In the genomic region with DNA sequence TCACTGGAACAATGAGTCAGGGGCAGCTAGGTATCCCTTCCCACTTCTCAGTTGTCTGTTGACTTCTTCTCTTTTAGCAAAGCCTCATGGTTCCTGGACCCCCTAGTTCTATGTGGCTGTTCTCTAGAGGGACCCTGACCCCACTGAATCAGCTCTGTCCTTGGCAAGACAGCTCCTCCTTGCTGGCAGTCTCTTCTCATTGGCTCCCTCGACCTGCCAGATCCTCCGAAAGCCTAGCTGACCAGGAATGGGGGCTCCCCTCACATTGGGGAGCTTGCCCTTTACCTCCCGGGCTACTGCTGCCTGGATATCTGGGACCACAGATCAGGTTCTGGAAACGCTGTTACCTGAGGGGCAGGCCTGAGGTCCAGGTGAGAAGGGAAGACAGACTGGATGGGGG, we compare ENCODE assay signal across 11 mouse cellular contexts. TPM values are rescaled to one million over a fixed set of nuclear protein-coding genes. Genes with fewer than 3 reads are reported as not detected.
A peak's percentile ranks its signal among the peaks of the same experiment; 100 is the strongest.
DNase-seq lines count a peak whose midpoint lies in the region; ATAC-seq and TF ChIP-seq lines count a peak whose summit lies in the region.
"Had no signal": no experiment of that assay in that cellular context is flagged by ENCODE, and none has a peak within 500 bp of the region (broad histone marks: within the 10 kb centered on the region; RNA-seq: fewer than 3 reads in every experiment).

No protein-coding gene starts in this region.

- no peak overlapping the region for H3K4me3 ChIP-seq in kidney, adult 2 months (ENCODE audit: insufficient read depth, low read depth, low read length)
- no peak overlapping the region for H3K4me3 ChIP-seq in MEL (ENCODE audit: control insufficient read depth in 1 of 2, insufficient read depth in 1 of 2, low read depth in 2 of 2, low read length in 2 of 2)
- H3K4me3 ChIP-seq in limb, embryonic 13.5 days, result no peak overlapping the region

- TF ChIP-seq POLR2A in kidney, adult 2 months (IDR thresholded peaks at IDR 0.05; ENCODE audit: low read depth, low read length), result no peak
- TF ChIP-seq POLR2A in MEL (IDR thresholded peaks at IDR 0.05; ENCODE audit: control insufficient read depth in 1 of 2, insufficient read depth in 1 of 2, low read depth in 1 of 2, low read length in 2 of 2, poor library complexity in 1 of 2), result no peak

- H3K4me1 ChIP-seq in kidney, adult 2 months (ENCODE audit: control insufficient read depth, insufficient read depth, low read length), result peaks cover 14% of the 10 kb centered on the region; the same call in 1 of the 2 replicates
- peaks cover 8 to 34% of the 10 kb centered on the region in 2 experiments for H3K4me1 ChIP-seq in MEL (ENCODE audit: control insufficient read depth in 1 of 2, insufficient read depth in 2 of 2, low read length in 2 of 2)
- peaks cover 35% of the 10 kb centered on the region for H3K4me1 ChIP-seq in limb, embryonic 13.5 days

- peak; percentile 44 for DNase-seq in cerebellum, adult 9-11 months
- DNase-seq in cerebellum, adult 11-12 months, result no peak
- no peak for DNase-seq in kidney, adult 2 months
- no peak for DNase-seq in kidney, adult 8-10 months
- DNase-seq in MEL (ENCODE audit: low read depth, low spot score), result no peak
- DNase-seq in adipocyte (ENCODE audit: low spot score), result no peak
- DNase-seq in urinary bladder, adult 18-20 months (ENCODE audit: low spot score in 2 of 2), result no peak
- DNase-seq: cerebellum, adult 11 months; kidney, postnatal 10 days; left cerebral cortex, postnatal 4 days had no signal

- no peak for ATAC-seq in limb, embryonic 13.5 days (ENCODE audit: low FRiP score, low read depth)

- no peaks in the 10 kb centered on the region for H3K27me3 ChIP-seq in kidney, adult 2 months (replicated peaks; ENCODE audit: control insufficient read depth, insufficient read depth, low read length)
- H3K27me3 ChIP-seq in MEL (ENCODE audit: control insufficient read depth in 1 of 2, insufficient read depth in 2 of 2, low read length in 2 of 2), result no peaks in the 10 kb centered on the region
- H3K27me3 ChIP-seq in limb, embryonic 13.5 days, result no peaks in the 10 kb centered on the region

- TF ChIP-seq CTCF in kidney, adult 2 months (conservative IDR thresholded peaks at IDR 0.05; ENCODE audit: insufficient read depth, insufficient read length, low read depth, low read length), result no peak
- no peak for TF ChIP-seq CTCF in MEL (IDR thresholded peaks at IDR 0.05 in 2 of 3, conservative IDR thresholded peaks at IDR 0.05 in 1 of 3; ENCODE audit: control insufficient read depth in 1 of 3, insufficient read depth in 1 of 3, low read depth in 2 of 3, low read length in 3 of 3, poor library complexity in 1 of 3, severe bottlenecking in 1 of 3)

- peaks cover 1% of the 10 kb centered on the region for H3K36me3 ChIP-seq in kidney, adult 2 months (ENCODE audit: control insufficient read depth, insufficient read depth, low read length)
- peaks cover 8 to 30% of the 10 kb centered on the region in 2 experiments for H3K36me3 ChIP-seq in MEL (ENCODE audit: control insufficient read depth in 1 of 2, insufficient read depth in 2 of 2, low read length in 2 of 2)
- peaks cover 47% of the 10 kb centered on the region for H3K36me3 ChIP-seq in limb, embryonic 13.5 days

- no peak for TF ChIP-seq RAD21 in MEL (IDR thresholded peaks at IDR 0.05; ENCODE audit: low read depth, low read length)

- H3K4me2 ChIP-seq in limb, embryonic 13.5 days (replicated peaks), result 0 out of 2 replicates have a peak overlapping the region, but pooled peaks have one; percentile 98

- 0 out of 2 replicates have a peak overlapping the region, but pooled peaks have one; percentile 96 for H3K27ac ChIP-seq in kidney, adult 2 months (ENCODE audit: insufficient read depth, low read depth, low read length)
- H3K27ac ChIP-seq in MEL (ENCODE audit: control insufficient read depth, low read depth, low read length), result no peak overlapping the region
- H3K27ac ChIP-seq in limb, embryonic 13.5 days, result no peak overlapping the region

- H3K9me3 ChIP-seq in MEL (replicated peaks; ENCODE audit: insufficient read depth, low read length), result no peaks in the 10 kb centered on the region
- no peaks in the 10 kb centered on the region for H3K9me3 ChIP-seq in limb, embryonic 13.5 days

- no peak for TF ChIP-seq EP300 in MEL (IDR thresholded peaks at IDR 0.05; ENCODE audit: low read depth in 1 of 2, low read length in 2 of 2)

- H3K9ac ChIP-seq in MEL (ENCODE audit: control insufficient read depth, low read depth, low read length, poor library complexity, severe bottlenecking), result peak overlapping the region; percentile 86
- H3K9ac ChIP-seq in limb, embryonic 13.5 days, result no peak overlapping the region

- peaks cover 37% of the 10 kb centered on the region for H3K79me2 ChIP-seq in MEL (ENCODE audit: control insufficient read depth, insufficient read depth, low read length, poor library complexity)

- WGBS in kidney, adult 2 months, result 84% methylated on average over 4 of the region's 4 CpGs
- 87% methylated on average over 4 of the region's 4 CpGs for WGBS in limb, embryonic 13.5 days

TF ChIP-seq in MEL, 35 proteins besides CTCF, POLR2A, EP300 and RAD21:
- TF ChIP-seq ZKSCAN1 (IDR thresholded peaks at IDR 0.05; ENCODE audit: low read depth, low read length) (no peak), SMC3 (IDR thresholded peaks at IDR 0.05; ENCODE audit: low read depth, low read length) (no peak), GABPA (IDR thresholded peaks at IDR 0.05; ENCODE audit: low read depth, low read length) (no peak), CHD2 (IDR thresholded peaks at IDR 0.05; ENCODE audit: low read length) (no peak), USF2 (IDR thresholded peaks at IDR 0.05; ENCODE audit: borderline replicate concordance in 1 of 2, insufficient read depth in 1 of 2, low read depth in 1 of 2, low read length in 2 of 2) (no peak), POLR2AphosphoS2 (IDR thresholded peaks at IDR 0.05; ENCODE audit: low read length) (no peak), USF1 (IDR thresholded peaks at IDR 0.05; ENCODE audit: low read depth, low read length) (no peak), MAZ (IDR thresholded peaks at IDR 0.05; ENCODE audit: low read depth, low read length) (no peak), MYC (IDR thresholded peaks at IDR 0.05; ENCODE audit: low read depth, low read length) (no peak), ZC3H11A (IDR thresholded peaks at IDR 0.05; ENCODE audit: low read depth, low read length) (no peak), MAFK (IDR thresholded peaks at IDR 0.05; ENCODE audit: borderline replicate concordance, low read depth, low read length) (no peak), NRF1 (IDR thresholded peaks at IDR 0.05; ENCODE audit: insufficient read depth, low read depth, low read length, poor library complexity, severe bottlenecking) (no peak), TAL1 (IDR thresholded peaks at IDR 0.05; ENCODE audit: low read length) (no peak), TBP (IDR thresholded peaks at IDR 0.05; ENCODE audit: low read depth, low read length) (no peak), BHLHE40 (IDR thresholded peaks at IDR 0.05; ENCODE audit: borderline replicate concordance, low read depth, low read length) (no peak), ELF1 (IDR thresholded peaks at IDR 0.05; ENCODE audit: low read depth, low read length) (no peak), POLR2AphosphoS5 (IDR thresholded peaks at IDR 0.05; ENCODE audit: borderline replicate concordance, low read depth, low read length) (no peak), MYB (IDR thresholded peaks at IDR 0.05; ENCODE audit: low read depth, low read length) (no peak), JUND (IDR thresholded peaks at IDR 0.05; ENCODE audit: low read depth, low read length) (no peak)

RNA-seq across cellular contexts. Expression of a gene that starts 1.9 kb away (rescaled TPM):
- 52.6 and 57.3 TPM in 2 replicates for polyA plus RNA-seq in kidney, adult 2 months (2012; rRNA removed)
- 135 and 157 TPM in 2 replicates for total RNA-seq in MEL (2012; rRNA removed)
- 100 to 1,000 TPM; 102 to 423 TPM for polyA plus RNA-seq in MEL (2012; ENCODE audit: insufficient read depth in 1 of 2, insufficient read length in 2 of 2, low read depth in 1 of 2, low replicate concordance in 2 of 2, missing spikeins in 1 of 2)
- polyA plus RNA-seq in limb, embryonic 13.5 days (2015; fragmentation: Nextera tagmentation; extraction: Ambion mirVana), result 179 and 186 TPM in 2 replicates

RNA-seq across cellular contexts. Expression of a gene that starts 8.5 kb away (rescaled TPM):
- 56.8 and 65.7 TPM in 2 replicates for polyA plus RNA-seq in kidney, adult 2 months (2012; rRNA removed)
- 0.62 and 0.77 TPM in 2 replicates for total RNA-seq in MEL (2012; rRNA removed)
- 1 to 10 TPM in 1 of 2 experiments, not detected in 1; 1.4 TPM for polyA plus RNA-seq in MEL (2012; ENCODE audit: insufficient read depth in 1 of 2, insufficient read length in 2 of 2, low read depth in 1 of 2, low replicate concordance in 2 of 2, missing spikeins in 1 of 2)
- 34.9 and 39.6 TPM in 2 replicates for polyA plus RNA-seq in limb, embryonic 13.5 days (2015; fragmentation: Nextera tagmentation; extraction: Ambion mirVana)

RNA-seq across cellular contexts. Expression of a gene that starts 10.7 kb away (rescaled TPM):
- polyA plus RNA-seq in kidney, adult 2 months (2012; rRNA removed), result 20.8 and 27.3 TPM in 2 replicates
- 0.77 and 2.1 TPM in 2 replicates for total RNA-seq in MEL (2012; rRNA removed)
- polyA plus RNA-seq in MEL (2012; ENCODE audit: insufficient read depth in 1 of 2, insufficient read length in 2 of 2, low read depth in 1 of 2, low replicate concordance in 2 of 2, missing spikeins in 1 of 2), result 1 to 10 TPM in 1 of 2 experiments, not detected in 1; 3.3 TPM
- 4.6 and 7.8 TPM in 2 replicates for polyA plus RNA-seq in limb, embryonic 13.5 days (2015; fragmentation: Nextera tagmentation; extraction: Ambion mirVana)

RNA-seq across cellular contexts. Expression of a gene that starts 49.2 kb away (rescaled TPM):
- polyA plus RNA-seq in kidney, adult 2 months (2012; rRNA removed), result 67.8 and 79.8 TPM in 2 replicates
- 115 and 123 TPM in 2 replicates for total RNA-seq in MEL (2012; rRNA removed)
- 100 to 1,000 TPM in 1 of 2 experiments, not detected in 1; 124 TPM for polyA plus RNA-seq in MEL (2012; ENCODE audit: insufficient read depth in 1 of 2, insufficient read length in 2 of 2, low read depth in 1 of 2, low replicate concordance in 2 of 2, missing spikeins in 1 of 2)
- polyA plus RNA-seq in limb, embryonic 13.5 days (2015; fragmentation: Nextera tagmentation; extraction: Ambion mirVana), result 51.1 and 55.2 TPM in 2 replicates

RNA-seq across cellular contexts. Expression of a gene that starts 49.4 kb away (rescaled TPM):
- 0.66 and 1.7 TPM in 2 replicates for polyA plus RNA-seq in kidney, adult 2 months (2012; rRNA removed)
- total RNA-seq in MEL (2012; rRNA removed), result 197 and 234 TPM in 2 replicates
- under 1 TPM in 1 of 2 experiments, not detected in 1; 0.72 TPM for polyA plus RNA-seq in MEL (2012; ENCODE audit: insufficient read depth in 1 of 2, insufficient read length in 2 of 2, low read depth in 1 of 2, low replicate concordance in 2 of 2, missing spikeins in 1 of 2)
- polyA plus RNA-seq in limb, embryonic 13.5 days (2015; fragmentation: Nextera tagmentation; extraction: Ambion mirVana), result 1.3 TPM in 1 of 2 replicates, not detected in the other

Comparison
In these comparisons a context has a peak if more than half of its experiments do, and no peak if none do; other contexts are left out.
1. RNA of a gene that starts 8.5 kb away (polyA plus RNA-seq): 56.8 to 65.7 TPM in kidney, adult 2 months and 34.9 to 39.6 TPM in limb, embryonic 13.5 days; 1.4 TPM in MEL; every median in the first group is over 10 times any median in the second.